Mouse (Mus musculus): ENCODE data around the gene Pcbp4. TPM values are rescaled to one million over a fixed set of nuclear protein-coding genes. Genes with fewer than 3 reads are reported as not detected.

The Pcbp4 gene
- polyA plus RNA-seq, 1 experiment, result 0.90 TPM

DNA sequence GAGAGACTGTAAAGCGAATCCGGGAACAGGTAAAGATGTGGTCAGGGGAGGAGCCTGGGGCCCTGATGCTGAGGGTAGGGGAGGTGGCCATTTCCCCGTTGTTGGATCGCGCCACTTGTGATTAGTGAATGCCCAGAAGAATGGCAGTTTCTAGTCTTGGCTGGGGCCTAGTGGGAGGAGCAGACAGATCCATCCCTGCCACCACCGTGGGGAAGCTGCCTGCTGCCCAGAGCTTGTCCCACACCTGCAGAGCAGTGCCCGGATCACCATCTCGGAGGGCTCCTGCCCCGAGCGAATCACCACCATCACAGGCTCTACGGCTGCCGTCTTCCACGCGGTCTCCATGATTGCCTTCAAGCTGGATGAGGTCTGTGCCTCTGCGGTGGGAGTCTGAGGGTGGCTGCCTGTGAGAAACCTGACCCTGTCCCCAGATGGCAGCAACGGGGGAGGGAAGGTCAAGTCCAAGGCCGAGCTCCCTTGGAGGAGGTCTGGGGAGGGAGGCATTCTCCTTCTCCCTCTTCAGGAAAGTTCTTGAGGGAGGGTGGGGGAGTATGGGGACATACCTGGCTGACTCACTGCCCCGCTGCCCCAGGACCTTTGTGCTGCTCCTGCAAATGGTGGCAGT, 7.4 kb downstream of the Pcbp4 start:
- Histone ChIP-seq H3K4me1 (ENCODE audit: control insufficient read depth) (peaks cover 5% of the 10 kb centered on the region), H3K9me3 (ENCODE audit: control insufficient read depth, low read length) (no peaks in the 10 kb centered on the region; the same call in 1 of the 2 replicates), H3K36me3 (ENCODE audit: control insufficient read depth) (no peaks in the 10 kb centered on the region; the same call in 1 of the 2 replicates), H3K4me3 (replicated peaks) (no peak overlapping the region), H3K27me3 (ENCODE audit: control insufficient read depth) (peaks cover 25% of the 10 kb centered on the region)
- TF ChIP-seq TAL1 (IDR thresholded peaks at IDR 0.05; ENCODE audit: low read length), result no peak
- TF ChIP-seq GATA1 (IDR thresholded peaks at IDR 0.05; ENCODE audit: low read length), result no peak

DNA sequence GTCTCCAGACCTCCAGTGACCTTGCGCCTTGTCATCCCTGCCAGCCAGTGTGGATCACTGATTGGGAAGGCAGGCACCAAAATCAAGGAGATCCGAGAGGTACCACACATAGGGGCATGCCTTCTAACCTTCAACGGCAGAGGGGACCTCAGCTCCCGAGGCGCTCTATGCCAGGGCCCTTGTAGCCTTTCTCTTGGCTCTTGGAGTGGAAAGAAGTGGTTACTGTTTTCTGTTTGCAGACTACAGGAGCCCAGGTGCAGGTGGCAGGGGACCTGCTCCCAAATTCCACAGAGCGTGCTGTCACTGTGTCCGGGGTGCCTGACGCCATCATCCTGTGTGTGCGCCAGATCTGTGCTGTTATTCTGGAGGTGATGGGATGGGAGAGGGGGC, 7.9 kb downstream of the Pcbp4 start:
- TF ChIP-seq GATA1 (IDR thresholded peaks at IDR 0.05; ENCODE audit: low read length) (no peak), TAL1 (IDR thresholded peaks at IDR 0.05; ENCODE audit: low read length) (no peak)
- Histone ChIP-seq H3K4me3 (replicated peaks) (no peak overlapping the region), H3K4me1 (ENCODE audit: control insufficient read depth) (peaks cover 5% of the 10 kb centered on the region), H3K27me3 (ENCODE audit: control insufficient read depth) (peaks cover 30% of the 10 kb centered on the region), H3K36me3 (ENCODE audit: control insufficient read depth) (no peaks in the 10 kb centered on the region; the same call in 1 of the 2 replicates), H3K9me3 (ENCODE audit: control insufficient read depth, low read length) (no peaks in the 10 kb centered on the region; the same call in 1 of the 2 replicates)

GRCm38 (mm10) chr9:106461641-106462429, 8.7 kb downstream of the Pcbp4 start:
- TF ChIP-seq GATA1 (IDR thresholded peaks at IDR 0.05; ENCODE audit: low read length), result no peak
- no peak for TF ChIP-seq TAL1 (IDR thresholded peaks at IDR 0.05; ENCODE audit: low read length)
- Histone ChIP-seq H3K4me3 (replicated peaks) (no peak overlapping the region), H3K9me3 (ENCODE audit: control insufficient read depth, low read length) (no peaks in the 10 kb centered on the region; the same call in 1 of the 2 replicates), H3K36me3 (ENCODE audit: control insufficient read depth) (no peaks in the 10 kb centered on the region; the same call in 1 of the 2 replicates), H3K4me1 (ENCODE audit: control insufficient read depth) (peaks cover 5% of the 10 kb centered on the region), H3K27me3 (ENCODE audit: control insufficient read depth) (peaks cover 33% of the 10 kb centered on the region)

DNA sequence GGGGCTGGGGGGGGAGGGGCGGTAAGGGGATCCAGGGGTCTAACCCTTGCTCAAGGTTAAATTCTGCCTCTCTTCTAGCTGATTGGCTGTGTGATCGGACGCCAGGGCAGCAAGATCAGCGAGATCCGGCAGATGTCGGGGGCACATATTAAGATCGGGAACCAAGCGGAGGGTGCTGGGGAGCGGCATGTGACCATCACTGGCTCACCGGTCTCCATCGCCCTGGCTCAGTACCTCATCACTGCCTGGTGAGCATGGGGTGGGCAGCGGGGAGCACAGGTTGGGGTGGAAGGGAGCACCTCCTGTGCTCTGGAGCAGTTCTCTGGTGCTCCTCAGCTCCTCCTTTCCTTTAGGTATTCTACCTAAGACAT, 9.3 kb downstream of the Pcbp4 start:
- H3K27me3 ChIP-seq (ENCODE audit: control insufficient read depth), result peaks cover 33% of the 10 kb centered on the region
- no peak for TF ChIP-seq TAL1 (IDR thresholded peaks at IDR 0.05; ENCODE audit: low read length)
- TF ChIP-seq GATA1 (IDR thresholded peaks at IDR 0.05; ENCODE audit: low read length), result no peak
- no peak overlapping the region for H3K4me3 ChIP-seq (replicated peaks)
- peaks cover 5% of the 10 kb centered on the region for H3K4me1 ChIP-seq (ENCODE audit: control insufficient read depth)
- no peaks in the 10 kb centered on the region; the same call in 1 of the 2 replicates for H3K9me3 ChIP-seq (ENCODE audit: control insufficient read depth, low read length)
- no peaks in the 10 kb centered on the region; the same call in 1 of the 2 replicates for H3K36me3 ChIP-seq (ENCODE audit: control insufficient read depth)

DNA sequence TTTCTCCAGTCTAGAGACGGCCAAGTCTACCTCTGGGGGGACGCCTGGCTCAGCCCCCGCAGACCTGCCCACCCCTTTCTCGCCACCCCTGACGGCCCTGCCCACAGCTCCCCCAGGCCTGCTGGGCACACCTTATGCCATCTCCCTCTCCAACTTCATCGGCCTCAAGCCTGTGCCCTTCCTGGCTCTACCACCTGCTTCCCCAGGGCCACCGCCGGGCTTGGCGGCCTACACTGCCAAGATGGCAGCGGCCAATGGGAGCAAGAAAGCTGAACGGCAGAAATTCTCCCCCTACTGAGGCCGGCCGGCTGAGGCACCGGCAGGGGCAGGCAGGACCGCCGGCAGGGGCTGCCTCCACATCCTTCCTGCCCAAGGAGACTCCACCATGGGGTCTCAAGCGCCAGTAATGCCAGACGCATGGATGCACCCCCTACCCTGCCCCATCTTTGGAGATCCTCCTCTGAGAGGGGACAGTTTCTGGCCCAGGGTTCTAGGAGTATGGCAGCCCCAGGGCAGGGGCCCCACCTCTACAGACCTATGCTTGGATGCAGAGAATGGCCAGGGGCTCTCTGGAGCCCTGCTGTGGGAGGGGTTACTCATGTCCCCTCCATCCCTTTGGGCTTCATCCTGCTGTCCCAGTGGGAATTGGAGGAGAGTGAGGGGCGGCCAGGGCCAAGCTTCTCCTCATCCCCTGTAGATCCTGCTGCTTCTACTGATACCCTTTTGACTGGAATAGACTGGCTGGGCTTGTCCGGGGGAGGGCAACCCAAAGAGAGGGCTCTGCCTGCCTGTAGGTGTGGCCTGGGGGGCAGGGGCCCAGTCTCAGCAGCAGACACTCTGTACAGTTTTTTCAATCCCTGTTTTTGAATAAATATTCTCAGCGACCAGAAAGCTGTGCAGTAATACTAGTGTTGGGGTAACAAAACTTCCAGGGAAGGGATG, 10.3 kb downstream of the Pcbp4 start:
- Histone ChIP-seq H3K4me3 (replicated peaks) (no peak overlapping the region), H3K4me1 (ENCODE audit: control insufficient read depth) (peaks cover 5% of the 10 kb centered on the region), H3K36me3 (ENCODE audit: control insufficient read depth) (no peaks in the 10 kb centered on the region; the same call in 1 of the 2 replicates), H3K9me3 (ENCODE audit: control insufficient read depth, low read length) (no peaks in the 10 kb centered on the region; the same call in 1 of the 2 replicates), H3K27me3 (ENCODE audit: control insufficient read depth) (peaks cover 33% of the 10 kb centered on the region)
- TF ChIP-seq GATA1 (IDR thresholded peaks at IDR 0.05; ENCODE audit: low read length), result no peak

DNA sequence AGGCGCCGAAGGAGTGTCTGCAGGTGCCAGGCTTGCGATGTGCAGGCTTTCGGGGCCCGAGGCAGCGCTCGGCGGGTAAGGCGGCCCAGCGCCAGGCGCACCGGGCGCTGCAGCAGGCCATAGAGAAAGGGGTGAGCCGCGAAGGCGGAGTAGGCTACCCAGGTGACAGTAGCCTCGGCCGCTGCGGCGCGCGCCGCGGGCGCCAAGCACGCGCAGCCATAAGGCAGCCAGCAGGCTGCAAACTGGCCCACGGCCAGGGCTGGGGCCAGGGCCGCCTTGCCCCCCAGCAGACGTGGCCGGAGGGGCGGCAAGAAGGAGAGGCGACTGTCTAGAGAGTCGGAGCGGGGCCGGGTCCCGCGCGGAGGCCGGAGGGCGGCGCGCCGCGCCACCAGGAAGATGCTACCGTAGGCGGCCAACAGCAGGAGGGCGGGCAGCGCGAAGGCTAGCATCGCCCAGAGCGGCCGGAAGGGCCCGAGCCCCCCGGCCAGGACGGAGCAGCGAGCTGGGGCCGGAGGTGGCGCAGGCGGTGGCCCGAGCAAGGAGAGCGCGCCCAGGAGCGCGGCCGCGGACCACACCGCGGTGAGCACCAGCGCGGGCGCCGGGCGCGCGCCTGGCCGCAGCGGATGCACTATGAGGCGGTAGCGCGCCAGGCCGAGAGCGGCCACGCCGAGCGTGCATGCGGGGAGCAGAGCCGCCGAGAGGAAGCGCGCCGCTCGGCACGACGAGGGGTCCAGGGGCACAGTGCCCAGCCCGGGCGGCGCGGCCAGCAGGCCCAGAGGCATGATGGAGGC, 11.9 kb downstream of the Pcbp4 start:
- peaks cover 5% of the 10 kb centered on the region for H3K4me1 ChIP-seq (ENCODE audit: control insufficient read depth)
- H3K27me3 ChIP-seq (ENCODE audit: control insufficient read depth), result peaks cover 33% of the 10 kb centered on the region
- no peak for TF ChIP-seq TAL1 (IDR thresholded peaks at IDR 0.05; ENCODE audit: low read length)
- no peak for TF ChIP-seq GATA1 (IDR thresholded peaks at IDR 0.05; ENCODE audit: low read length)
- H3K9me3 ChIP-seq (ENCODE audit: control insufficient read depth, low read length), result no peaks in the 10 kb centered on the region; the same call in 1 of the 2 replicates
- no peaks in the 10 kb centered on the region; the same call in 1 of the 2 replicates for H3K36me3 ChIP-seq (ENCODE audit: control insufficient read depth)
- peak overlapping the region; percentile 27 for H3K4me3 ChIP-seq (replicated peaks)

GRCm38 (mm10) chr9:106465571-106466200, 12.6 kb downstream of the Pcbp4 start, which contains the start of gene Gpr62:
Gpr62 (minus strand) TSS chr9:106465938.
- Histone ChIP-seq H3K36me3 (ENCODE audit: control insufficient read depth) (no peaks in the 10 kb centered on the region; the same call in 1 of the 2 replicates), H3K4me1 (ENCODE audit: control insufficient read depth) (peaks cover 5% of the 10 kb centered on the region), H3K4me3 (replicated peaks) (peak within 1 kb of the TSS; percentile 27), H3K27me3 (ENCODE audit: control insufficient read depth) (peaks cover 33% of the 10 kb centered on the region), H3K9me3 (ENCODE audit: control insufficient read depth, low read length) (no peaks in the 10 kb centered on the region; the same call in 1 of the 2 replicates)
- TF ChIP-seq TAL1 (IDR thresholded peaks at IDR 0.05; ENCODE audit: low read length), result no peak
- no peak for TF ChIP-seq GATA1 (IDR thresholded peaks at IDR 0.05; ENCODE audit: low read length)

Measured in erythroblast, embryonic 14.5 days (primary cell).